Mouse (Mus musculus) left cerebral cortex, postnatal 10 days (tissue): ENCODE results near the gene Pdk2. TPM values are rescaled to one million over a fixed set of nuclear protein-coding genes. Genes with fewer than 3 reads are reported as not detected.

Source experiments
- DNase-seq, 2 experiments: peaks; one replicate each; pipeline ENCODE4 v3.0.0; 2021 to 2022; ENCODE audit warnings: low spot score in 2 of 2, mixed read lengths in 1 of 2; ENCODE audit errors: extremely low spot score in 1 of 2
- intact Hi-C: fragments of 180-260 bp; cut with DNase I; formaldehyde crosslinking; loops from one replicate; pipeline ENCODE4 v1.15.1; 2025
- total RNA-seq, 2 experiments: library from RNA; stranded (reverse); gene quantifications; 2 replicates each; pipeline ENCODE4 v1.2.3; 2021

Gene Pdk2
- total RNA-seq, 2 experiments from 2014 or later, result 43.8 to 50.6 TPM

GRCm38 (mm10) chr11:94992754-94993606, 48.2 kb downstream of the Pdk2 start:
- intact Hi-C loops, result no loop called here
- DNase-seq, result peak in 1 of 2 experiments; percentile 74

GRCm38 (mm10) chr11:94992480-94992753, 48.7 kb downstream of the Pdk2 start:
- no peak for DNase-seq
- intact Hi-C loops, result no loop called here

- DNase-seq, result no peak
- intact Hi-C loops, result no loop called here
Observed at GRCm38 (mm10) chr11:94991641-94992479, 49.3 kb downstream of the Pdk2 start.

GRCm38 (mm10) chr11:94990749-94991577, 50.2 kb downstream of the Pdk2 start, which contains the start of gene Ppp1r9b:
Gene Ppp1r9b, plus strand, starts transcription at chr11:94991035.
- intact Hi-C loops, result no loop called here
- DNase-seq, result peak; percentile 89 to 95

- no peak for DNase-seq
- intact Hi-C loops, result no loop called here
Observed at GRCm38 (mm10) chr11:94990102-94990748, 50.9 kb downstream of the Pdk2 start.

- peak; percentile 75 to 88 for DNase-seq
- intact Hi-C loops, result no loop called here
Observed at GRCm38 (mm10) chr11:94989562-94990017, 51.6 kb downstream of the Pdk2 start.

GRCm38 (mm10) chr11:94988780-94989561, 52.2 kb downstream of the Pdk2 start:
- DNase-seq, result no peak
- intact Hi-C loops, result no loop called here

- DNase-seq, result no peak
- intact Hi-C loops, result no loop called here
Observed at GRCm38 (mm10) chr11:94987851-94988250, 53.3 kb downstream of the Pdk2 start.

- intact Hi-C loops, result no loop called here
- no peak for DNase-seq
Observed at GRCm38 (mm10) chr11:94987341-94987740, 53.8 kb downstream of the Pdk2 start.

GRCm38 (mm10) chr11:94986435-94986834, 54.7 kb downstream of the Pdk2 start:
- intact Hi-C loops, result no loop called here
- no peak for DNase-seq

- DNase-seq, result no peak
- intact Hi-C loops, result no loop called here
Observed at GRCm38 (mm10) chr11:94985822-94986221, 55.3 kb downstream of the Pdk2 start.

- intact Hi-C loops, result no loop called here
- DNase-seq, result no peak
Observed at GRCm38 (mm10) chr11:94985140-94985539, 56.0 kb downstream of the Pdk2 start.

- intact Hi-C loops, result loop anchor here (2.0 kb wide), 1 partner anchor 21 kb away; no protein-coding TSS in a partner anchor
- no peak for DNase-seq
Observed at GRCm38 (mm10) chr11:94979462-94980179, 61.5 kb downstream of the Pdk2 start.

GRCm38 (mm10) chr11:94978947-94979346, 62.2 kb downstream of the Pdk2 start:
- peak; percentile 96 to 98 for DNase-seq
- intact Hi-C loops, result loop anchor here (2.0 kb wide), 1 partner anchor 22 kb away; no protein-coding TSS in a partner anchor

- no peak for DNase-seq
- intact Hi-C loops, result loop anchor here (2.0 kb wide), 1 partner anchor 22 kb away; no protein-coding TSS in a partner anchor
Observed at GRCm38 (mm10) chr11:94978178-94978915, 62.8 kb downstream of the Pdk2 start.
